Mouse (Mus musculus) neural tube, embryonic 11.5 days (tissue): ENCODE data around the gene Cpn1. TPM values are rescaled to one million over a fixed set of nuclear protein-coding genes. Genes with fewer than 3 reads are reported as not detected.
"Not testable (repeated sequence)": the region's sequence is repeated elsewhere in the genome, so short reads cannot be mapped to it uniquely, and the experiment has no call there.

ENCODE experiments used
- ATAC-seq: fragments of 200-750 bp; cut with Nextera tagmentation; 2 replicates; pipeline ENCODE4 v1.8.0; 2017; ENCODE audit warnings: moderate number of reproducible peaks, mild to moderate bottlenecking, moderate TSS enrichment, moderate library complexity; ENCODE audit not compliant: insufficient read depth, low FRiP score, low TSS enrichment
- DNase-seq: peaks from one replicate; pipeline ENCODE4 v3.0.0-alpha.2; 2015; ENCODE audit warnings: low spot score
- H3K27ac ChIP-seq: fragments of 300-500 bp; sonication (generic); 2 replicates; pipeline ENCODE4 v1.5.1; 2014; ENCODE audit warnings: low read depth, mild to moderate bottlenecking, low read length
- H3K27me3 ChIP-seq: fragments of 300-500 bp; sonication (generic); 2 replicates; pipeline ENCODE4 v1.6.1; 2014; ENCODE audit warnings: mild to moderate bottlenecking, low read length, mixed read lengths; ENCODE audit not compliant: control insufficient read depth, insufficient read depth
- H3K36me3 ChIP-seq: fragments of 300-500 bp; sonication (generic); 2 replicates; pipeline ENCODE4 v1.6.1; 2014; ENCODE audit warnings: mild to moderate bottlenecking, low read length, moderate library complexity, mixed read lengths; ENCODE audit not compliant: control insufficient read depth, insufficient read depth
- H3K4me1 ChIP-seq: fragments of 300-500 bp; sonication (generic); 2 replicates; pipeline ENCODE4 v1.6.1; 2014; ENCODE audit warnings: low read length, mixed read lengths; ENCODE audit not compliant: control insufficient read depth, insufficient read depth
- H3K4me2 ChIP-seq: fragments of 300-500 bp; sonication (generic); 2 replicates; pipeline ENCODE4 v1.6.1; 2014; ENCODE audit warnings: low read depth, mild to moderate bottlenecking, moderate library complexity
- H3K4me3 ChIP-seq: fragments of 300-500 bp; sonication (generic); 2 replicates; pipeline ENCODE4 v1.5.1; 2014; ENCODE audit warnings: low read depth, low read length
- H3K9ac ChIP-seq: fragments of 300-500 bp; sonication (generic); 2 replicates; pipeline ENCODE4 v1.6.1; 2014; ENCODE audit warnings: mild to moderate bottlenecking, low read length
- H3K9me3 ChIP-seq: fragments of 300-500 bp; sonication (generic); 2 replicates; pipeline ENCODE4 v1.6.1; 2016; ENCODE audit warnings: low read length; ENCODE audit not compliant: control insufficient read depth
- WGBS: fragments of 180-500 bp; shearing (Covaris S2); extraction: QIAGEN DNeasy Blood & Tissue Kit; methylation state at CpG from one replicate; pipeline ENCODE4 v1.1.7; 2014; 5-methylcytosine and 5-hydroxymethylcytosine counted together
- polyA plus RNA-seq: library from polyadenylated mRNA; unstranded; fragments of >200 nt; fragmentation: Nextera tagmentation; extraction: Ambion mirVana; gene quantifications from 2 replicates; pipeline ENCODE4 v1.2.1, GENCODE M21; 2014

Cpn1 gene
- polyA plus RNA-seq, 1 experiment from 2014 or later, result 0.12 TPM

DNA sequence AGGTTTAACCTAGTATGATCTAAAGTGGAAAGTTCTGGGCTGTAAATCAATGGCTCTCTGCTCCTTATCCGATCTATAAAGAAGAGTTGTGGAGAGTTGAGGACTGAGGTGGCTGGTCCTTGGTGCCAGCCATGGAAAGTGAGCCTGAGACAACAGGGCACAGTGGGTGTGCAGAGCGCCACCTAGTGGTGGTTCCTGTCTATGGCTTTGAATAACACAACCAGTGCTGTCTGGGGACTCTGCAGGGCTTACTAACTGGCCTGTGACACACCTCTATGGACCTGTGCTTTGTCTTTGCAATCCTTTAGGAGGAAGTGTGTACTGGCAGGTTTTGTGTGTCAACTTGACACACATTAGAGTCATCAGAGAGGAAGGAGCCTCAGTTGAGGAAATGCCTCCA, 27.2 kb downstream of the Cpn1 start:
- Histone ChIP-seq H3K9me3 (no peaks in the 10 kb centered on the region), H3K9ac (no peak overlapping the region), H3K36me3 (no peaks in the 10 kb centered on the region), H3K27me3 (no peaks in the 10 kb centered on the region), H3K4me3 (no peak overlapping the region), H3K27ac (no peak overlapping the region), H3K4me1 (no peaks in the 10 kb centered on the region), H3K4me2 (no peak overlapping the region)
- no peak for ATAC-seq
- peak; percentile 75 for DNase-seq
- WGBS, result 30% methylated on average over 2 of the region's 2 CpGs

DNA sequence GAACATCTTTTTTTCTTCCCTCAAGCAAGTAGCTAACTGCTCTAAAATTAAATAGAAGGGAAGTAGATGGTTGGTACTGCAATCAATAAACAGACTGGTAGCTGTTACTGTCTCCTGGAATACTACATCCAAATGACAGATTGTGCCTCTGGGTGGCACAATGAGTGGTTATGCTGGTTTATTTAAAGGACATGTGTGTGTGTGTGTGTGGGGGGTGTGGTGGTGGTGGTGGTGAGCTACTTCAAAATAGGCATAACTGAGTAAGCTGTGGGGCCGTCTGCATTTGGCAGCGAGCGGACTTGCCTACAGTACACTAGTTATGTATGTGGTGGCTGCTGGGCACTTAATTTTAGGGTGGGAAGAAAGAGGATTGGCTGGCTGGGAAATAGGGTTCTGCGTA, 28.5 kb downstream of the Cpn1 start:
- 88% methylated on average over 4 of the region's 4 CpGs for whole genome bisulfite sequencing
- Histone ChIP-seq H3K9me3 (no peaks in the 10 kb centered on the region), H3K9ac (no peak overlapping the region), H3K4me2 (no peak overlapping the region), H3K36me3 (no peaks in the 10 kb centered on the region), H3K27me3 (no peaks in the 10 kb centered on the region), H3K27ac (no peak overlapping the region), H3K4me1 (no peaks in the 10 kb centered on the region), H3K4me3 (no peak overlapping the region)
- no peak for DNase-seq
- ATAC-seq, result no peak

DNA sequence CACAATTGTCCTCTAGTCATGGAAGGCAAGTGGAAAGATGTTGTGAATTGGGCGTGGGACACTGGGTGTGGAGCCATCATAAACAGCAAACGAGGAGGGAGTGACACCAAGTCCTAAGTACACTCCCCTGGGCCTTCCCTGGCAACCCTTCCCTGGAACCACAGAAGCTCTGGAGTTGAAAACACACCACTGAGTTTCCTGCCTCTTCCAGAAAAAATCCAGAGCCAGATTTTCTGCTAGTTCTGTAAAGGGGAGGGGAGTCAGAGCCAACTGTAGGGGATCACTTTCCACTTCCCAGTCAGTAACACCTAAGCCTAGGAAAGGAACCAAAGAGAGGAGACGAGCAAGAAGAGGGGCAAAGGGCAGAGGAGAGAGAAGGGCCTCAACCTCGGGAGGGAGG, 29.0 kb downstream of the Cpn1 start:
- no peak overlapping the region for H3K4me2 ChIP-seq
- no peaks in the 10 kb centered on the region for H3K27me3 ChIP-seq
- H3K4me3 ChIP-seq, result no peak overlapping the region
- no peak overlapping the region for H3K27ac ChIP-seq
- no peak overlapping the region for H3K9ac ChIP-seq
- no peak for ATAC-seq
- 20% methylated on average over 4 of the region's 4 CpGs for WGBS
- DNase-seq, result no peak
- no peaks in the 10 kb centered on the region for H3K36me3 ChIP-seq
- H3K4me1 ChIP-seq, result no peaks in the 10 kb centered on the region
- H3K9me3 ChIP-seq, result no peaks in the 10 kb centered on the region

DNA sequence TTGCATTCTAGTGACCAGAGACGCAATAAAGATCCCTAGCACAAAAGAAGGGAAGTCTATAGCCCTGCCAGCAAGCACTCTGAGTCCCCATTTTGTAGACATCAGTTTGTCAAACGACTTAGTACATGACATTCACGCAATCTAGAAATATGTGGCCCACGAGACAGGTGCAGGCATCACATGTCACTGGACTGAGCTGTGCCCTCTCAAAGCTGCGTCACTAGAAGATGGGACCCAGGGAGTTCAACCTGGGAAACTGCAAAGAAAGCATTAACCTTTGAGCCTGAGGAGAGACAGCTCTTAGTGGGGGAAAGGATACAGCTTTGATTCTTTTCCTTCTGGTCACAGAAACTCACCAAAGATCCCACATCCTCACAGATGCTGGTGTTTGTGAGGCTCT, 31.1 kb downstream of the Cpn1 start:
- no peak for DNase-seq
- no peak for ATAC-seq
- 60% methylated on average over 5 of the region's 5 CpGs for WGBS

DNA sequence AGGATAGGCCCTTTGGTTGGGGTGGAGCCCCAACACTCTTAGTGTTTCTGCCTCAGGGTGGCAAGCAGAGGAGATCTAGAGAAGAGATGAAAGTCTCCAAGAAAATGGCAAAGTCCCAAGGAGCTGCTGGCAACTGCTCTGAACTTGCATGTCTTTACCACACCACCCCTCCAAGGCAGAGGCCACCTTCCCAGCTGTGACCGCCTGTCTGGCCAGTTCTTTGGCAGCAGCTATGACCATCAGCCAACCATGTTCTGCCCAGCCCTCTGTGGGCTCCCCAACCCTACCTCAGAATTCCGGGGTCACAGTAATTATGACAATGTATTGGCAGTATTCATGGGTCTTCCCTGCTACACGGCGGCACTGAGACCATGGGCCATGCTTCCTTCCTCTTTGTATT, 31.5 kb downstream of the Cpn1 start:
- Histone ChIP-seq H3K27ac (no peak overlapping the region), H3K27me3 (no peaks in the 10 kb centered on the region), H3K9me3 (no peaks in the 10 kb centered on the region), H3K4me2 (no peak overlapping the region), H3K4me1 (no peaks in the 10 kb centered on the region), H3K4me3 (no peak overlapping the region), H3K36me3 (no peaks in the 10 kb centered on the region), H3K9ac (no peak overlapping the region)
- ATAC-seq (no peak), DNase-seq (no peak)
- 63% methylated on average over 4 of the region's 4 CpGs for WGBS

More for the DNA sequence above, 31.1 kb downstream of the Cpn1 start:
- no peak overlapping the region for H3K4me2 ChIP-seq
- H3K36me3 ChIP-seq, result no peaks in the 10 kb centered on the region
- no peak overlapping the region for H3K4me3 ChIP-seq
- no peak overlapping the region for H3K27ac ChIP-seq
- H3K4me1 ChIP-seq, result no peaks in the 10 kb centered on the region
- no peak overlapping the region for H3K9ac ChIP-seq
- no peaks in the 10 kb centered on the region for H3K27me3 ChIP-seq
- no peaks in the 10 kb centered on the region for H3K9me3 ChIP-seq

DNA sequence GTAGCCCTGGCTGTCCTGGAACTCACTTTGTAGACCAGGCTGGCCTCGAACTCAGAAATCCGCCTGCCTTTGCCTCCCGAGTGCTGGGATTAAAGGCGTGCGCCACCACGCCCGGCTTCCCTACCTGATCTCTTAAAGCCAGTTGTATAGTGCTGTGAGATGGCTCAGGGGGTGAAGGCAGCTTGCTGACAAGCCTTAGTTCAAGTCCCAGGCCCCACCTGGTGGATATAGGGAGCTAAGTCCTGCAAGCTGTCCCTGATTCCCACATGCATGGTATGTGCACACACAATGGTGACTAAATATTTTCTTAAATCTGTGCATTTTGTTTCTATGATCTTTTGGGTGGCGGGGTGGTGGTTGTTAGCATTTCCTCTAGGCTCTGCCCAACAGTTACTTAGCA, 33.4 kb downstream of the Cpn1 start:
- not testable (repeated sequence) for H3K4me1 ChIP-seq, ATAC-seq
- WGBS, result 95% methylated on average over 6 of the region's 8 CpGs

DNA sequence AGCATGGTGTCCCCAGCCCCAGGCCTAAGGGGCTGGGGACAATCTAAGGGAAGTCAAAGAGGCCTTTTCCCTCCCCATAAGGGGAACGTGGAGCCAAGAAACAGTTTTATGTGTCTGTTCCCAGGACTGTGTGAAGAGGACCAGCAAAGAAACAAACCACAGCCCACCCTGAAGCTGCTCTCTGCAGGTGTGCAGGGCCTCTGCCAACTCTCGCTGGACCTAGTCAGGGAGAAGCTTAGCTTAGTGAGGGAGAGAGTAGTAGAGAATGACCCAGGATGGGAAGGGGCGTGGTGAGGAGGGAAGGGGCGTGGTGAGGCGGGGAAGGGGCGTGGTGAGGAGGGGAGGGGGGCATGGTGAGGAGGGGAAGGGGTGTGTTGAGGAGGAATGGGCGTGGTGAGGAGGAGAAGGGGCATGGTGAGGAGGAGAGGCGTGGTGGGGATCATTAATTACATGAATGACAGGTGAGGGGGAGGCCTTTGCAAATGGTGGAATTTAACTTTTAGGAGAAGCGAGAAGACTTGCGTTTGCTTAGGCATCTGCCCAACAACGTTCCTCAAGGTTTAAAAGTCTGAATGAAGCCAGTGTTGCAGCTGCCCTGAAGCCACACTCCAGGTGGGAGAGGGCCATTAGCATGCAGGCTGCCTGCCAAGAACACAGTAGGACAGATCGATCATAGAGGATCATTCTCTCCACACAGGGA, 37.1 kb downstream of the Cpn1 start:
- Histone ChIP-seq H3K4me2 (no peak overlapping the region), H3K4me3 (no peak overlapping the region), H3K27ac (no peak overlapping the region), H3K9me3 (no peaks in the 10 kb centered on the region), H3K4me1 (peaks cover 2% of the 10 kb centered on the region; the same call in 1 of the 2 replicates), H3K36me3 (no peaks in the 10 kb centered on the region), H3K27me3 (no peaks in the 10 kb centered on the region), H3K9ac (no peak overlapping the region)
- peak; percentile 46 for DNase-seq
- ATAC-seq, result no peak
- WGBS, result 3% methylated on average over 9 of the region's 12 CpGs

More for the DNA sequence above, 33.4 kb downstream of the Cpn1 start:
- H3K9me3 ChIP-seq, H3K36me3 ChIP-seq, H3K9ac ChIP-seq, H3K27ac ChIP-seq, DNase-seq, H3K4me3 ChIP-seq, H3K4me2 ChIP-seq, H3K27me3 ChIP-seq: not testable (repeated sequence)

DNA sequence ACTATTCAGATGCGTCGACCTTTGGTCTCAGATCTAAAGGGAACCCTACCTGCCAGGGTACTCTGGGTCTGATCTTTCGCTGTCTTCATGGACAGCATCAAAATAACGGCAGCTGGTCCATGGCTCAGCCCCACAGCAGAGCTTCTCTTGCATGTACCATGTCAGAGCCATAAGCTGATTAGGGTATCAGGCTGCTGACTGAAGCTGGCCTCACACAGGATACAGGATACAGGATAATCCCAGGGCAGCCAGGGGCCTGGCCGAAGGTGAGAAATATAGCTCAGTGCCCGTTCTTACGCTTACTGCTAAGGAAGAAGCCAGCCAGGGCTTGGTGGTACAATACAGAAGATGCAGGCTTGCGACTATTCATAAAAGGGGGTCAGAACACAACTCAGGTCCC, 41.8 kb downstream of the Cpn1 start:
- no peak for DNase-seq
- Histone ChIP-seq H3K36me3 (no peaks in the 10 kb centered on the region), H3K9ac (no peak overlapping the region), H3K4me2 (no peak overlapping the region), H3K4me3 (no peak overlapping the region), H3K4me1 (peaks cover 2% of the 10 kb centered on the region; the same call in 1 of the 2 replicates), H3K27ac (no peak overlapping the region), H3K27me3 (no peaks in the 10 kb centered on the region), H3K9me3 (no peaks in the 10 kb centered on the region)
- WGBS, result 89% methylated on average over 8 of the region's 8 CpGs
- ATAC-seq, result no peak

DNA sequence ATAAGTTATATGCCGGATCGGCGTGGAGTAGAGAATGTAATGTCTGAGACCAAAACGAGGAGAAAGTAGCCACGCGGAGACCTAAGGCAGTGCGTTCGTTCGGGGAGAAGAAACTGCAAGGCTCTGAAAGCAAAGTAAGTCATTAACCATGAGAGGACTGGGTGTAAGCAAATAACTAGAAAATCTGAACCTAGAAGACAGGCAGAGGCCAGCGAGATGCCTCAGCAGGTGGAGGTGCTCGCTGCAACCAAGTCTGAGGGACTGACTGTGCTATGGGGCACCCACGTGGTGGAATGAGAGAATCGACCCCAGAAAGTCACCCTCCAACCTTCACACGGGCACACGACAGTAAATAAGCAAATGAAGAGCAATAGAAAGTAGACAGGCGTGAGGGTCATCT, 43.3 kb downstream of the Cpn1 start:
- ATAC-seq (no peak), DNase-seq (no peak)
- H3K4me3 ChIP-seq, result no peak overlapping the region
- no peak overlapping the region for H3K4me2 ChIP-seq
- no peaks in the 10 kb centered on the region for H3K27me3 ChIP-seq
- peaks cover 5% of the 10 kb centered on the region; the same call in 1 of the 2 replicates for H3K4me1 ChIP-seq
- H3K36me3 ChIP-seq, result no peaks in the 10 kb centered on the region
- H3K9me3 ChIP-seq, result no peaks in the 10 kb centered on the region
- H3K9ac ChIP-seq, result no peak overlapping the region
- no peak overlapping the region for H3K27ac ChIP-seq
- 72% methylated on average over 16 of the region's 16 CpGs for WGBS
